Mouse (Mus musculus) intestine, postnatal 0 days (tissue): Measurements from ENCODE around the gene Heatr6. TPM values are rescaled to one million over a fixed set of nuclear protein-coding genes. Genes with fewer than 3 reads are reported as not detected.

Experiments
- ATAC-seq: fragments of 200-750 bp; cut with Nextera tagmentation; 2 replicates; pipeline ENCODE4 v1.8.0; 2017; ENCODE audit warnings: mild to moderate bottlenecking, moderate TSS enrichment, moderate library complexity
- H3K27ac ChIP-seq: fragments of 300-500 bp; sonication (generic); 2 replicates; pipeline ENCODE4 v1.5.1; 2014; ENCODE audit warnings: mild to moderate bottlenecking, low read depth, low read length, moderate library complexity
- H3K27me3 ChIP-seq: fragments of 300-500 bp; sonication (generic); replicated peaks from 2 replicates; pipeline ENCODE4 v1.6.1; 2014; ENCODE audit warnings: low read length, mixed read lengths; ENCODE audit not compliant: control insufficient read depth, insufficient read depth
- H3K36me3 ChIP-seq: fragments of 300-500 bp; sonication (generic); 2 replicates; pipeline ENCODE4 v1.6.1; 2014; ENCODE audit warnings: mild to moderate bottlenecking, moderate library complexity; ENCODE audit not compliant: control insufficient read depth, insufficient read depth
- H3K4me1 ChIP-seq: fragments of 300-500 bp; sonication (generic); replicated peaks from 2 replicates; pipeline ENCODE4 v1.6.1; 2014; ENCODE audit warnings: antibody characterized with exemption, low read length, mixed read lengths; ENCODE audit not compliant: control insufficient read depth, insufficient read depth
- H3K4me2 ChIP-seq: fragments of 300-500 bp; sonication (generic); replicated peaks from 2 replicates; pipeline ENCODE4 v1.6.1; 2014; ENCODE audit warnings: low read depth, mild to moderate bottlenecking, moderate library complexity
- H3K4me3 ChIP-seq: fragments of 300-500 bp; sonication (generic); 2 replicates; pipeline ENCODE4 v1.5.1; 2014; ENCODE audit warnings: low read depth, low read length
- H3K9ac ChIP-seq: fragments of 300-500 bp; sonication (generic); 2 replicates; pipeline ENCODE4 v1.6.1; 2014; ENCODE audit warnings: mild to moderate bottlenecking, low read depth, low read length
- H3K9me3 ChIP-seq: fragments of 300-500 bp; sonication (generic); 2 replicates; pipeline ENCODE4 v1.6.1; 2016; ENCODE audit warnings: mixed run types; ENCODE audit not compliant: control insufficient read depth
- CTCF ChIP-seq: sonication (generic); IDR thresholded peaks from 2 replicates; pipeline ENCODE4 v1.5.1; 2016; ENCODE audit warnings: low read depth, mild to moderate bottlenecking, control low read depth, antibody characterized with exemption, moderate library complexity
- WGBS: fragments of 180-500 bp; shearing (Covaris S2); extraction: QIAGEN DNeasy Blood & Tissue Kit; methylation state at CpG from one replicate; pipeline ENCODE4 v1.1.7; 2014; 5-methylcytosine and 5-hydroxymethylcytosine counted together
- polyA plus RNA-seq: library from polyadenylated mRNA; unstranded; fragments of >200 nt; fragmentation: Nextera tagmentation; extraction: Ambion mirVana; gene quantifications from 2 replicates; pipeline ENCODE4 v1.2.1, GENCODE M21; 2015

Heatr6 gene
- polyA plus RNA-seq, 1 experiment from 2014 or later = 7.7 TPM

- TF ChIP-seq CTCF = no peak
- 78% methylated on average over 3 of the region's 3 CpGs for WGBS
Observed at GRCm38 (mm10) chr11:83743525-83743924, 10.0 kb upstream of the Heatr6 start.

GRCm38 (mm10) chr11:83746152-83746551, 7.3 kb upstream of the Heatr6 start:
- Histone ChIP-seq H3K9me3 (no peaks in the 10 kb centered on the region), H3K36me3 (no peaks in the 10 kb centered on the region), H3K27ac (no peak overlapping the region), H3K4me1 (no peaks in the 10 kb centered on the region), H3K27me3 (no peaks in the 10 kb centered on the region), H3K4me2 (no peak overlapping the region), H3K9ac (no peak overlapping the region), H3K4me3 (no peak overlapping the region)
- no peak for TF ChIP-seq CTCF
- ATAC-seq = no peak
- 61% methylated on average over 4 of the region's 4 CpGs for WGBS

More at GRCm38 (mm10) chr11:83743525-83743924, 10.0 kb upstream of the Heatr6 start:
- Histone ChIP-seq H3K36me3 (no peaks in the 10 kb centered on the region), H3K4me3 (no peak overlapping the region), H3K4me1 (no peaks in the 10 kb centered on the region), H3K27ac (no peak overlapping the region), H3K9ac (no peak overlapping the region), H3K27me3 (no peaks in the 10 kb centered on the region), H3K4me2 (no peak overlapping the region), H3K9me3 (no peaks in the 10 kb centered on the region)
- ATAC-seq = no peak

DNA sequence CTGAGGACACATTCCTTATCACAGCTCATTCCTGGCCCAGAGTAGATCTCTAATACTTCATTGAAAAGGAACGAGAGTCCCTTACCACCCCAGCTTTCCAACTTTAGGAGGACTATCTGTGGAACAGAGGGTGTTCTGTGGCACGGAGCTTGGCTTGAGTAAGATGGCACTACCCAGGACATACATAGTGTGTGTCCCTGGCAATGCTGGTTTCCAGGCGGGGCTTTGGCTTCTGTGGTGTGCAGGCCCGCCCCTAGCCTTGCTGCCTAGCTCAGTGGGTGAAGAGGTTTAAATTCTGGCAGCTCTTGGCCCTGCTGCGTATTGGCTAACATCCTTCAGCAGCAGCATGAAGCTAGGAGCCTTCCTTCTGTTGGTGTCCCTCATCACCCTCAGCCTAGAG, 6.8 kb upstream of the Heatr6 start, which contains the start of gene Wfdc21:
TSS of gene Wfdc21 (plus strand) at position 260 of the 400 bp plus-strand sequence.
- Histone ChIP-seq H3K27me3 (no peaks in the 10 kb centered on the region), H3K36me3 (no peaks in the 10 kb centered on the region), H3K9me3 (no peaks in the 10 kb centered on the region), H3K4me3 (no peak within 1 kb of the TSS), H3K4me1 (no peaks in the 10 kb centered on the region), H3K27ac (no peak within 1 kb of the TSS), H3K4me2 (no peak within 1 kb of the TSS), H3K9ac (no peak within 1 kb of the TSS)
- 80% methylated on average over 5 of the region's 5 CpGs for WGBS
- ATAC-seq = no peak
- TF ChIP-seq CTCF = no peak

- WGBS = 64% methylated on average over 6 of the region's 6 CpGs
- H3K4me1 ChIP-seq = no peaks in the 10 kb centered on the region
- TF ChIP-seq CTCF = no peak
- H3K27ac ChIP-seq = no peak overlapping the region
- ATAC-seq = no peak
- H3K36me3 ChIP-seq = no peaks in the 10 kb centered on the region
- no peak overlapping the region for H3K4me3 ChIP-seq
- no peak overlapping the region for H3K9ac ChIP-seq
- H3K27me3 ChIP-seq = no peaks in the 10 kb centered on the region
- H3K9me3 ChIP-seq = no peaks in the 10 kb centered on the region
- no peak overlapping the region for H3K4me2 ChIP-seq
Observed at GRCm38 (mm10) chr11:83747376-83748265, 5.9 kb upstream of the Heatr6 start.

DNA sequence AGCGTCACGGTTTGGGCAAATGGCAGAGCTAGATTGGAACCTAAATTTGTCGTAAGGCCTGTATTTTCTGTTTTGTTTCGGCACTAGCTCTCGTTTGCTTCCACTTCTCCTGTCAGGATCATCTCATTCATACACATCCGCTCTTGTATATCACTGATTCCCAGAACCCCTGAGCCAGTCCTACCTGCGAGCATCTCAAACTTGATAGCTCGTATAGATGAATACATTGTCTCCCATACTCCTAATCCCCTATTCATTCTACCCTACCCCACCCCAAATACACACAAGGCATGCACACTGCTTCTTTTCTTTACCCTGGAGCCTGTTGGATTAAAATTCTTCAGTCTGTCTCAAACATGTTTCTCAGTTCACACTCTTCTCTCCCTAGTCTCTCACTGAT, 731 bp downstream of the Heatr6 start:
- no peak for ATAC-seq

DNA sequence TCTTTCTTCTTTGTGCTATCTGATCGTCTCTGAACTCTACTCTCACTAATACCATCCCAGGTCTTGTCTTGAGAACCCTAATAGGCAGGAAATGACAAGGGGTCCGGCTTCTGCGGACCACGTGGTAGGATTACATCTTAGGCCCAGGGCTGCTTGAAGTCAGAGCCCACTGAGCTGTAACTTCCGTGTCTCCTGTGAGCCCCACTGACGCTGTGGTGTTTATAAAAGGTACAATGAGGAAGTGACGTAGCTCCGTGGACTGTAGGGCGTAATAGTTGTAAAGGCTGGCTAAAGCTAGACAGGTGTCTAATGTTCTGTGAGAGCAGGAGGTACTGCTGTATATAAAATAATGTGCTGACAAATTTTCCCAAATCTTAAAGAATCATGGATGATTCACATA, 13.8 kb downstream of the Heatr6 start:
- no peak for TF ChIP-seq CTCF
- Histone ChIP-seq H3K9me3 (no peaks in the 10 kb centered on the region), H3K4me3 (no peak overlapping the region), H3K27ac (no peak overlapping the region), H3K4me2 (no peak overlapping the region), H3K9ac (no peak overlapping the region), H3K27me3 (no peaks in the 10 kb centered on the region), H3K4me1 (no peaks in the 10 kb centered on the region), H3K36me3 (peaks cover 92% of the 10 kb centered on the region)
- no peak for ATAC-seq
- 83% methylated on average over 9 of the region's 9 CpGs for WGBS

More for the DNA sequence above, 731 bp downstream of the Heatr6 start:
- WGBS = 4% methylated on average over 8 of the region's 8 CpGs
- peak overlapping the region; percentile 67 for H3K9ac ChIP-seq
- H3K27ac ChIP-seq = no peak overlapping the region
- peaks cover 29% of the 10 kb centered on the region for H3K36me3 ChIP-seq
- no peak for TF ChIP-seq CTCF
- peak overlapping the region; percentile 52 for H3K4me3 ChIP-seq
- H3K27me3 ChIP-seq = no peaks in the 10 kb centered on the region
- no peaks in the 10 kb centered on the region for H3K9me3 ChIP-seq
- peaks cover 5% of the 10 kb centered on the region for H3K4me1 ChIP-seq
- H3K4me2 ChIP-seq = peak overlapping the region; percentile 74
